Mouse (Mus musculus): ENCODE results near the gene Cdhr1.

Cdhr1 gene

DNA sequence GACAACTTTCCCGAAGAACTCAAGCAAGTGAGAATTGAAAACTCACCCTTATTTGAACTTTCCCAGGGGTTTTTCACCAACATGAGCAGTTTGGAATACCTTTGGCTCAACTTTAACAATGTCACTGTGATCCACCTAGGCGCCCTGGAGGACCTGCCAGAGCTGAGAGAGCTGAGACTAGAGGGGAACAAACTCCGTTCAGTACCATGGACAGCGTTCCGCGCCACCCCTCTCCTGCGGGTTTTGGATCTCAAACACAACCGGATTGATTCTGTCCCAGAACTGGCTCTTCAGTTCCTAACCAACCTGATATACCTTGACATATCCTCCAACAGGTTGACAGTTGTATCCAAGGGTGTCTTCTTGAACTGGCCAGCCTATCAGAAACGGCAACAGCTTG lies 29.6 kb downstream of the Cdhr1 start:
- DNase-seq (ENCODE audit: low read depth), result peak; percentile 14

DNA sequence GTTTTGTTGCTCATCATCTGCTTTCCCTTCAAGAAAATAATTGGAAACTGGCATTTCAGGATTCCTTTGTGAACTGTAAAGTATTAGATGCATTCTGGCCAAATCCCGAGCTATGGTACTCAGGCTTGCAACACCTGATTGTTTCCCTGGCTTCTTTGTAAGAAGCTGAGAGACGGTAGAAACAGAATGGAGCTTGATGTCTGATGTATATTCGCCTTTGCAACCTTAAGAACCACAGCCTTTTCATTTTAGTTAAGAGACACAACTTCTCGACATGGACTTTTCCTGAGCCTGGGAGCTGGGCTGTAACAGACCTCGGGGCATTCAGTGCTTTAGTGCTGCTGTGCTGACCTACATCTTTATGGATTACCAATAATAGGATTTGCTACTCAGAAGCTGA lies 30.5 kb downstream of the Cdhr1 start, which contains the start of gene Lrit2:
Gene Lrit2 (plus strand): TSS at position 301 of the 400 bp plus-strand sequence.
- DNase-seq (ENCODE audit: low read depth), result no peak

DNA sequence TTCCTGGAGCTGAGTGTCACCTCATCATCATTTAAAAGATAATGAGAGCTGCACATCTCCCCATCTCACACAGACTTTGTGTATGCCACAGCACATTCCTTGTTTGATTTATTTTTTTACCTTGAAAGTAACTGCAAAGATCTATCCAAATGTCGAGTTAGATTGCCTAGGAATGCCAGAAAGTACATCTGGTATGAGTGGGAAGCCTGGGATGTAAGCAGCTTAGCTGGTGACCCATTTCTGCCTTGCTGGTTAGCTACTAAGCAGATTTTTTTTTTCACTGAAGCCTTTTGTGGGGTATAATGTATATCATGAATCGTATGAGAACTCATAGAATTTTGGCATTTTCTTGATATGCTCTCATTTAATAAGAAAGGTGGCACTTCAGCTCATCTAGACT lies 31.5 kb downstream of the Cdhr1 start:
- no peak for DNase-seq (ENCODE audit: low read depth)

DNA sequence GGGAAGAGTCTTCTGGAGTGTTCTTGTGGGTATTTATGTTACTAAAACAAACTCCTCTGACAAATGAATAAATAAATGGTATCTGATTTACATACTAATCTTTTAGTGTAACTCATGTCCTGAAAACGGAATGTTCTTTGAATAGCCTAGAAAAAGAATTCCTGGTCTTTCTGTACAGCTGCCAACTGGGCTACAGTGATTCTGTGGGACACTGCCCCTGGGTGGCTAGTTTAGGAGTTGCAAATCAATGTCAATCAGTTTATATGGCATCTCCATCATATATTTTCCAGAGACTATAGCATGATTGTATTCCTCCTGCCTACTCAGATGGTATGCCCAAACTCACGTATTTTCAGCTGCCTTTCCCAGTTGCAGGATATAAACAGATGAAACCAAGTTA lies 33.3 kb downstream of the Cdhr1 start:
- no peak for DNase-seq (ENCODE audit: low read depth)

DNA sequence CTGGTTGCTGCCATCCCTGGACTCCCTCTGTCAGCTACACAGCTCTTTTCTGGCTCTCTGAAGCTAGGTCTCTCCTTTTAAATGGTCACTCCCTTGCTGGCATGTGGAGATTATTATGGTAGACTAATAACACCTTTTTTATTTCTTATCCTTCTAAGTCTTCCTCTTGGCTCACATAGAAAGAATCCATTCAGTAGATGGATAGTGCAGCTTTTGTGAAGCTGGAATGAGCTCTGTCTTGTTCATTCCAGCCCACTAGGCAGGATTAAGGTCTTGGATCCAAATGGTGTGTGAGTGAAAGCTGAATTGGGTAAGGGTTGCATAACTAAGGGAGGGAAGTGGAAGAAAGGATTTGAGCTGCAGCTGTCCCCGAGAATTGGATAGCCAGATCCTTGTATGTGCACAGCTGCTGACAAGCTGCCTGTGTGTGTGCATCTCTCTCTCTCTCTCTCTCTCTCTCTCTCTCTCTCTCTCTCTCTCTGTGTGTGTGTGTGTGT lies 49.2 kb downstream of the Cdhr1 start, which contains the start of gene Rgr:
Gene Rgr (minus strand): TSS at position 51 of the 497 bp plus-strand sequence.
- DNase-seq (ENCODE audit: low read depth), result no peak

DNA sequence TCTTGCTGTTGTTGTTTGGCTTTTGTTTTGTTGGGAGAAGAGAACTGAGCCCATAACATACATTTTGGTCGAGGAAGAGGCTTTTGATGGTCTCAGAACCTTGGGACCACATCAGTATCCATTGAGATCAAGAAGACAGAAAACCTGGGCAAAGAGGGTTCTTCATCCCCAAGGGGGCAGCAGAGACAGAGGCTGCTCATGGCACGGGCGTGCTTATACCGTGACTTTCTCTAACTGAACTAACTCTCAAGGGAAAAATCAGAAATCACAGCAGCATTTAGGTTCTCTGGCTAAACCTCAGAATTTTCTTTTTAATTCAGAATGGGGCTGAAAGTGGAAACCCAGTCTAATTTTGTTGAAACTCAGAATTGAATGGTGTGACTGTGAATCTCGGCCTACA lies 63.7 kb downstream of the Cdhr1 start:
- peak; percentile 17 for DNase-seq (ENCODE audit: low read depth)

DNA sequence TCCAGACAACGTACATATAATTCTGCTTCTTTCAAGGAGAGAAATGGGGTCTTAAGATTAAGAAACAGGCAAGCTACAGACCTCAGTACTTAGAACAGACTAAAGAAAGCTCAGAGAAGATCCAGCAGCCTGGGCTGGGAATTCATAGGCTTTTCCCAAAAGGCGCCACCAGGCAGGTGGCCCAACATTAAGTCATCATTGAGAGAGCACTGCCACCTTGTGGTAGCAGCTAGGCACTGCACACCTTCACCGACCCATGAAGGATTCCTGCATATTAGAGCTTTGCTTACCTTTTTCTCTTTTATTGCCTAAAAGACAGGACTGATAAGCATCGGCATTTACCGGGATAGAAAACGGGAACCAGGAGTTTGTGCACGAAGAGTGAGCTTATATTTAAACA lies 64.9 kb downstream of the Cdhr1 start:
- DNase-seq (ENCODE audit: low read depth), result peak; percentile 58

DNA sequence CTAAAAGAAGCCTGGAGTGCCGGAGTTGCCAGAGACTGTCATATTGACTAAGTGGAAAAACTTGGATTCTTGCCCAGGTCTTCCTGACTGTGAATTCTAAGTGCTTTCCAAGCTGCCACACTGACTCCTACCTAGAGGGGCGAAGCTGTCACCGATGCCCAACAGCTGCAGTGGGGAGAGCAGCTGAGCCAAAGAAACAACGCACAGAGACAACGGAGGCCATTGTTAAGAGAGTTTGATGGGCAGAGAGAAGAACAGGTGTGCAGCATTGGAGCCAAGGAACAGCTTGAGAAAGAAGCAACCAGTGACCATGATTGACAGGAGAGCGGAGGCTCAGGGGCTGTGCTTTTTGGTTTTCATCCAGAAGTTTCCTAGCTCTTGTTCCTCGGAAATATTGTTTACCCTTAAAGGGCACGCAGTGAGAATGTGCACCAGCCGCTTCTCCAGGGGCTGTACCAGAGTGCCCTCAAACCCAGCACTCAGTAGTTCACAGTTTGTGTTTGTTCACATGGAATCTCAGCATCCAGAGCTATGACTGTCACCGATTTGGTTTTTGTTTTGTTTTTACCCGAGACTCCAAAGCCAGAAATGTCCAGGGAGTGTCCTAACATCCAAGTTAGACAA lies 65.6 kb downstream of the Cdhr1 start:
- no peak for DNase-seq (ENCODE audit: low read depth)

DNA sequence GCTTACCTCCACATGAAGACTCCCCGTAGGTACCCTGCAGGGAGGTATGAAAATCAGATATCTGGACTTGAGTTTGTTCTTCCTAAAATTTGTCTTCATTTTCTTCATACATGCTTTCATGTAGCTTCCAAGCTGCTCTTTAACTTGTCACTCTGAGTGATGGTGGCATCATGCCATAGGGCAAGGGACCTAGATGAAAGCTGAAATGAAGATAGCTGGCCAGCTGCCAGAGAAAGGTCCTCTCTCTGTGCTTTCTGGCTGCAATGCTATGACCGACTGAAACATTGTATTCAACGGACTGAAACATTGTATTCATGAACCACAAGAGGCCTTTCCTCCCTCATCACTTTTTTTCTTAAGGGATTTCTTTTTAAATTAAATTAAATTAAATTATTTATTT lies 69.6 kb downstream of the Cdhr1 start:
- no peak for DNase-seq (ENCODE audit: low read depth)

DNA sequence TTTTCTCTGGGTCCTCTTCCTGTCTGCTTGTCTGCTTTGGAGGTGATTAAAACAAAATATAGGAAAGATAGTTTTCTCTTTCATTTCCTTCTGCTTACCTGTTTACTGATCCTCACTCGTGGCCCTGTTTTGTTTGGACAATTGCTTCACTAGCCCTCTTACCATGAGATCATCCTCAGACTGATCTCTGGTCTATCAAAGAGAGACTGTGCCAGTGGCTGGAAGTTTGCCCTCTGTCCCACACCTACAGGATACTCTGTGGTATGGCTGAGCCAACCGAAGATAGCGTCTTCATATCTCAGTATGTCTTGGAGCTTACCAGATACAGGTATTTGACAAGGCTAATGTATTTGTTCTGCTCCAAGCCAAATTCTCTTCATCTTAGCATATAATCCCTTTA lies 70.2 kb downstream of the Cdhr1 start:
- DNase-seq (ENCODE audit: low read depth), result no peak
